Mouse (Mus musculus) CH12.LX (cell line): ENCODE measurements around the gene Plekhm3.

Experiments used
- ETS1 ChIP-seq: conservative IDR thresholded peaks from 2 replicates; pipeline ENCODE4 v1.6.1; 2012; ENCODE audit warnings: low read depth, mild to moderate bottlenecking, inconsistent platforms, low read length, improper control_type of control experiment, moderate library complexity
- JUND ChIP-seq: conservative IDR thresholded peaks from 2 replicates; pipeline ENCODE4 v1.6.1; 2011; ENCODE audit warnings: low read depth, low read length, improper control_type of control experiment
- MAZ ChIP-seq: IDR thresholded peaks from 2 replicates; pipeline ENCODE4 v1.6.1; 2012; ENCODE audit warnings: low read depth, mild to moderate bottlenecking, inconsistent platforms, low read length, improper control_type of control experiment, moderate library complexity
- POLR2A ChIP-seq: IDR thresholded peaks from 2 replicates; pipeline ENCODE4 v1.6.1; 2011; ENCODE audit warnings: low read depth, mild to moderate bottlenecking, improper control_type of control experiment, low read length
- RCOR1 ChIP-seq: conservative IDR thresholded peaks from 2 replicates; pipeline ENCODE4 v1.6.1; 2012; ENCODE audit warnings: low read depth, mild to moderate bottlenecking, inconsistent platforms, low read length, improper control_type of control experiment
- UBTF ChIP-seq: IDR thresholded peaks from 2 replicates; pipeline ENCODE4 v1.6.1; 2012; ENCODE audit warnings: low read depth, mild to moderate bottlenecking, inconsistent platforms, low read length, improper control_type of control experiment, moderate library complexity

GRCm38 (mm10) chr1:64809085-64809484 is 147.5 kb downstream of the Plekhm3 start:
- no peak for TF ChIP-seq MAZ
- no peak for TF ChIP-seq POLR2A
- no peak for TF ChIP-seq JUND
- no peak for TF ChIP-seq RCOR1
- TF ChIP-seq UBTF, result no peak
- TF ChIP-seq ETS1, result no peak
